Mouse (Mus musculus): ENCODE measurements around the gene Skap1. TPM values are rescaled to one million over a fixed set of nuclear protein-coding genes. Genes with fewer than 3 reads are reported as not detected.

Skap1 gene
- polyA plus RNA-seq, 1 experiment: not detected

DNA sequence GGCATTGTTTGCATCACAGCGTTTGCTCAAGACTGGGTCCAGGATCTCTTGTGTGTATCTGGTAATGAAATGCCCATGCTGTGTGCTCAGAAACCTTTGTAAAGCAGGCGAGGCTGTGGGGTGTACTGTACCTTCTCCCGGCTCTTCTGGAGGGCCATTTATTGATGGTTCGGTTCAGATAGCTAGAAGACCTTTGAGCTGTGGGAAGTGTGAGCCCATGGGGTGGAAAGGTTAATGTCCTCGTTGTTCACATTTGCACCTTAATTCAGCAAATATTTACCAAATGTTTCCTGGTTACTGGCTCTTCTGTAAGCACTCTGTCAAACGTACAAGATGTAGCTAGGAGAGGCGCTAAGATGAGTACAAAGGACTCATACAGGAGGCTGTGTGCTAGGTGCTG is 173.5 kb downstream of the Skap1 start:
- Histone ChIP-seq H3K4me1 (ENCODE audit: control insufficient read depth, insufficient read depth, low read length) (peaks cover 7% of the 10 kb centered on the region), H3K4me3 (ENCODE audit: insufficient read depth, low read length) (no peak overlapping the region), H3K27ac (ENCODE audit: insufficient read depth, low read length) (no peak overlapping the region)
- TF ChIP-seq POLR2A (IDR thresholded peaks at IDR 0.05; ENCODE audit: low read depth, low read length) (no peak), CTCF (IDR thresholded peaks at IDR 0.05; ENCODE audit: borderline replicate concordance, insufficient read depth, low read length) (no peak)

DNA sequence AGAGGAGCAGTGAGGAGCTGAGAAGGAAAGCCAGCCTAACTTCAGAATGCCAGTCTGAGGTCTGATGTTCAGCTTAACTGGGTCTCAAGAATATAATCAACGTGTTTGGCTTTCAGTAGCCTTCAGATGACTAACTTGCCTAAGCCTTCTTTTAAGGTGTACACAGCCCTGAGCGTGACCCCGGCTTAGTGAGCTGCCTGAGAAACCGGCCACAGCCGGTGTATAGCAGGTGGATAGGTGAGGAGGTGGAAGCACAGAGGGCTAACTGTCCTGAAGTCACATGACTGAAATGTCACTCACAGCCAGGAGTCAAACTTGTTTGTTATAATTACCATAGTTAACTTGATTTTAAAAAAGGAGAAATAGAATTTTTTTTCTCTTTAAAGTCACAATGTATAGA is 175.4 kb downstream of the Skap1 start:
- Histone ChIP-seq H3K4me1 (ENCODE audit: control insufficient read depth, insufficient read depth, low read length) (peaks cover 7% of the 10 kb centered on the region), H3K27ac (ENCODE audit: insufficient read depth, low read length) (no peak overlapping the region), H3K4me3 (ENCODE audit: insufficient read depth, low read length) (no peak overlapping the region)
- TF ChIP-seq CTCF (IDR thresholded peaks at IDR 0.05; ENCODE audit: borderline replicate concordance, insufficient read depth, low read length) (no peak), POLR2A (IDR thresholded peaks at IDR 0.05; ENCODE audit: low read depth, low read length) (no peak)

DNA sequence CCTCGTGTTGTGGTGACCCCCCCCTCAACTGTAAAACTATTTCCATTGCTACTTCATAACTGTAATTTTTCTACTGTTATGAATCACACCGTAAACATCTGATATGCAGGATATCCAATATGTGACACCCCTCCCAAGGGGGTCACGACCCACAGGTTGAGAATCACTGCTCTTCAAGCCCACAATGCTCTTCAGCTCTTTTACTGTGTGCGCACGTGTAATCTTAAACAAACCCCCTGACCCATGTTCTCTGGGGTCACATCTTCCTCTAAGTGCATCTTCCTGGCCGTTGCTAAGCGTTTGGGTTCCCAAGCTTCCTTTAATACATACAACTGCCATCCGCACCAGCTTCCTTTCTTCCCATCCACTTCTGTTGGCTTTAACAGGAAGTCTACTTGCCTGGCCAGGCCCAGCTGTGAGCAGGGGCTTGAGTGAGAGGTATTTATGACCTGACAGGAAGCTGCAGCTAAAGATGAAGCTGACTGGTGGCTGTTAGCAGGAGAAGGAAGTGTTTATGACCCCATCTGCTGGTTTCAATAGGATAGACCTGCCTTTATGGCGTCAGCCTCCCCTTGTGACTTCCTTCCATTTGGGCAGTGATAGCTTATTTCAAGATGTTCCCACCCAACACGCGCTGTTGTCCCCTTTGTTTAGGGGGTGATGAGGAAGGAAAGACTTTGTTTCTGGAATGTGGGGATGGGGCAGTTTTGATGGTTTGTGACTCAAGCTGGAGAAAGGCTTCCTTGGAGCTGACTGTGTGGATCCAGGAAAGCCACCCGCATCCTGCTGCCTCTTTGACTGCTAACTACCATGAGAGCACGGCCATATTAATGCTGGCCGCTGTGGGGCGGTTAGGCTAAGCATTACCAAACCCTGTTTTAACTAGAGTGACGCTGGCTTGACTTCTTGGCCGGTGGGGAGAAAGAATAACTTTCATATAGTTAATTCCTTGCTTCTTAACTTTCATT is 178.1 kb downstream of the Skap1 start:
- Histone ChIP-seq H3K27ac (ENCODE audit: insufficient read depth, low read length) (no peak overlapping the region), H3K4me3 (ENCODE audit: insufficient read depth, low read length) (no peak overlapping the region), H3K4me1 (ENCODE audit: control insufficient read depth, insufficient read depth, low read length) (peaks cover 7% of the 10 kb centered on the region)
- TF ChIP-seq CTCF (IDR thresholded peaks at IDR 0.05; ENCODE audit: borderline replicate concordance, insufficient read depth, low read length) (no peak), POLR2A (IDR thresholded peaks at IDR 0.05; ENCODE audit: low read depth, low read length) (no peak)

GRCm38 (mm10) chr11:96644969-96645368 is 180.6 kb downstream of the Skap1 start:
- Histone ChIP-seq H3K4me1 (ENCODE audit: control insufficient read depth, insufficient read depth, low read length) (peaks cover 7% of the 10 kb centered on the region), H3K27ac (ENCODE audit: insufficient read depth, low read length) (no peak overlapping the region), H3K4me3 (ENCODE audit: insufficient read depth, low read length) (no peak overlapping the region)
- TF ChIP-seq POLR2A (IDR thresholded peaks at IDR 0.05; ENCODE audit: low read depth, low read length) (no peak), CTCF (IDR thresholded peaks at IDR 0.05; ENCODE audit: borderline replicate concordance, insufficient read depth, low read length) (no peak)

- H3K4me1 ChIP-seq (ENCODE audit: control insufficient read depth, insufficient read depth, low read length): peaks cover 7% of the 10 kb centered on the region
- H3K4me3 ChIP-seq (ENCODE audit: insufficient read depth, low read length): no peak overlapping the region
- no peak for TF ChIP-seq POLR2A (IDR thresholded peaks at IDR 0.05; ENCODE audit: low read depth, low read length)
- no peak for TF ChIP-seq CTCF (IDR thresholded peaks at IDR 0.05; ENCODE audit: borderline replicate concordance, insufficient read depth, low read length)
- H3K27ac ChIP-seq (ENCODE audit: insufficient read depth, low read length): no peak overlapping the region
These were observed 181.2 kb downstream of the Skap1 start for GRCm38 (mm10) chr11:96645538-96646037.

DNA sequence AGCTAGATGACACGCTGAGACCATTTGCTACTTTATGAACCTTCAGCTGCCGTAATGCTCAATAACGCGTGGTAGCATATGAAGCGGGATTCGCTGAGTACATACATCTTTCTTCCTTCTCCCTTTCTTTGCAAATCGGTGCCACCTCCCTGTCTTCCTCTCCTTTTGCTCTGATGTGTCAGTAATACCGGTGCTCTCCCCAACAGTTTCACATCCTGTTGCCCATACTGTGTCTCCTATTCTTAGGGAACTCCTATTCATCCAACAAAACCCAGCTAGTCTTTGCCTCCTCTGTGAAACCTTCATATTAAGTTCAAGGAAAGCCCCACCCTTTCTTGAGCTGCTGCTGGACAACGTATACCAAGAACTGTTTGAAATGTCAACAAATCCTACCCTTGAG is 187.5 kb downstream of the Skap1 start:
- Histone ChIP-seq H3K27ac (ENCODE audit: insufficient read depth, low read length) (no peak overlapping the region), H3K4me3 (ENCODE audit: insufficient read depth, low read length) (no peak overlapping the region), H3K4me1 (ENCODE audit: control insufficient read depth, insufficient read depth, low read length) (no peaks in the 10 kb centered on the region)
- no peak for TF ChIP-seq POLR2A (IDR thresholded peaks at IDR 0.05; ENCODE audit: low read depth, low read length)
- no peak for TF ChIP-seq CTCF (IDR thresholded peaks at IDR 0.05; ENCODE audit: borderline replicate concordance, insufficient read depth, low read length)

DNA sequence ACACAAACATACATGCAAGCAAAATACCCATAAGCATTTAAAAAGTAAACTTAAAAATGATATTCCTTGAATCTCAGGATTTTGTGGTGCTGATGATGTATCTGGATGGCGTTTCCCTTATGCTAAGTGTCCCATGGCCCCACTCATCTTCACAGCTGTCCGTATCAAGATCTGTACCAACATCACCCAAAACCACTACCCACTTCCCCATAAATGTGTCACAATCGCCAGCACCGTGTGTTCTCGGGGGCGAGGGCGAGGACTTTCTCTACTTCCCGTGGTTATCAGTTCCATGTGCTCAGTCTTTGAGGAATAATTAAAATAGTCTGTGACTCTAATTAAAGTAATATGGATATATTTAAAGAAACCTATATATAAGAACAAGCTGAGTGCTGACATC is 189.5 kb downstream of the Skap1 start:
- TF ChIP-seq POLR2A (IDR thresholded peaks at IDR 0.05; ENCODE audit: low read depth, low read length): no peak
- TF ChIP-seq CTCF (IDR thresholded peaks at IDR 0.05; ENCODE audit: borderline replicate concordance, insufficient read depth, low read length): no peak
- Histone ChIP-seq H3K27ac (ENCODE audit: insufficient read depth, low read length) (no peak overlapping the region), H3K4me3 (ENCODE audit: insufficient read depth, low read length) (no peak overlapping the region), H3K4me1 (ENCODE audit: control insufficient read depth, insufficient read depth, low read length) (no peaks in the 10 kb centered on the region)

- Histone ChIP-seq H3K4me1 (ENCODE audit: control insufficient read depth, insufficient read depth, low read length) (no peaks in the 10 kb centered on the region), H3K4me3 (ENCODE audit: insufficient read depth, low read length) (no peak overlapping the region), H3K27ac (ENCODE audit: insufficient read depth, low read length) (no peak overlapping the region)
- TF ChIP-seq CTCF (IDR thresholded peaks at IDR 0.05; ENCODE audit: borderline replicate concordance, insufficient read depth, low read length): no peak
- TF ChIP-seq POLR2A (IDR thresholded peaks at IDR 0.05; ENCODE audit: low read depth, low read length): no peak
These were observed 194.0 kb downstream of the Skap1 start for GRCm38 (mm10) chr11:96658420-96658819.

DNA sequence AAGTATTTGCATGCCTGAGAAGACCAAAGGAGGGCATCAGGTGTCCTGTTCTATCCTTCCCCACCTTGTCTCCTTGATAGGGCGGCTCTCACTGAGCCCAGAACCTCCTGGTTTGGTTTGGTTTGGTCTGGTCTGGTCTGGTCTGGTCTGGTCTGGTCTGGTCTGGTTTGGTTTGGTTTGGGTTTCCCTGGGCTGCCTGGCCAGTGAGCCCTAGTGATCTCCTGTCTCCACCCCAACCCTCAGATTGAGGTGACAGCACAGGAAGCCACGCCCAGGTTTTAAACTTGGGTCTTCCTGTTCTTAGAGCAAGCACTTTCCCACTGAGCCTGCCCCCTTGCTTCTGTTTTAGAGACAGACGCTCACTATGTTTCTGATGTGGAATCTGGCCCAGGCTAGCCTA is 202.5 kb downstream of the Skap1 start:
- H3K27ac ChIP-seq (ENCODE audit: insufficient read depth, low read length): no peak overlapping the region
- no peaks in the 10 kb centered on the region for H3K4me1 ChIP-seq (ENCODE audit: control insufficient read depth, insufficient read depth, low read length)
- TF ChIP-seq POLR2A (IDR thresholded peaks at IDR 0.05; ENCODE audit: low read depth, low read length) (no peak), CTCF (IDR thresholded peaks at IDR 0.05; ENCODE audit: borderline replicate concordance, insufficient read depth, low read length) (no peak)
- H3K4me3 ChIP-seq (ENCODE audit: insufficient read depth, low read length): no peak overlapping the region

GRCm38 (mm10) chr11:96668367-96668766 is 204.0 kb downstream of the Skap1 start:
- Histone ChIP-seq H3K4me1 (ENCODE audit: control insufficient read depth, insufficient read depth, low read length) (no peaks in the 10 kb centered on the region), H3K4me3 (ENCODE audit: insufficient read depth, low read length) (no peak overlapping the region), H3K27ac (ENCODE audit: insufficient read depth, low read length) (no peak overlapping the region)
- TF ChIP-seq CTCF (IDR thresholded peaks at IDR 0.05; ENCODE audit: borderline replicate concordance, insufficient read depth, low read length): no peak
- TF ChIP-seq POLR2A (IDR thresholded peaks at IDR 0.05; ENCODE audit: low read depth, low read length): no peak
